Mouse (Mus musculus): ENCODE measurements around the gene Idh3b. TPM values are rescaled to one million over a fixed set of nuclear protein-coding genes. Genes with fewer than 3 reads are reported as not detected.

Idh3b gene
- total RNA-seq (2021) = 100 to 1,000 TPM; 439 to 476 TPM

DNA sequence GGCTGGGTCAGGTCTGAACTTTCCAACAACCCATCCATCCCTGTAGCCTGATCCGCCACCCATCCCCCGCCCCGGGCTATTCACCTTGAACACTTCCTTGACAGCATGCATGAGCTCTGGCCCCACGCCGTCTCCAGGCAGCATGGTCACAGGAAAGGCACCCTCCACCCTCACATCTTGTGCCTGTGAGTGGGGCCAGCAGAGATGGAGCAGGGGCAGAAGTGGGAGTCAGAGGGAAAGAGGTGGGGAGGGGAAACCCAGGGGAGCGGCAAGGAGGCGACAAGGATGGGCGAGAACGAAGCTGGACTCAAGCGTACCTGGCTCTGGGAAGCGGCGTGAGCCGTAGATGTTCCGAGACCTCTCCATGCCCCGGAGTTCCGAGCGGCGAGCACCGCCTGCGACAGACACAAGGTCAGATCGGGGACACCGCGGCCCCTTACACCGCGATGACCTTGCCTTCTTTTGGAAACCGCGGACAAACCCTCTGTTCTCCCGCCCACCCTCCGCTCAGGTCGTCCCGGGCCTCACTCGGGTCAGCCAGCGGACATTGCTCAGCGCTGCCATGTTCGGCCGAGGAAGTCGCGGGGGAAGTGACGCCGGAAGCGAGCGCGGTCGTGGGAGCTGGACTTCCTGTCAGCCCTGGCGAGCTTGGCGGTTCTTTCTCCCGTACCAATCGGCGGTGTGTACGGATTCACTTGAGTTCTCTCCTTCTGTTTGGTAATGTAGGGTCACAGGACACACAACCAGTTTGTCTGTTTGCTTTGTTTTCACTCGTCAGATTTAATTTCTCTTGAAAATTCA, at the start of gene Idh3b:
Gene Idh3b (minus strand): TSS at position 694 of the 801 bp plus-strand sequence.
- DNase-seq = peak; percentile 92

DNA sequence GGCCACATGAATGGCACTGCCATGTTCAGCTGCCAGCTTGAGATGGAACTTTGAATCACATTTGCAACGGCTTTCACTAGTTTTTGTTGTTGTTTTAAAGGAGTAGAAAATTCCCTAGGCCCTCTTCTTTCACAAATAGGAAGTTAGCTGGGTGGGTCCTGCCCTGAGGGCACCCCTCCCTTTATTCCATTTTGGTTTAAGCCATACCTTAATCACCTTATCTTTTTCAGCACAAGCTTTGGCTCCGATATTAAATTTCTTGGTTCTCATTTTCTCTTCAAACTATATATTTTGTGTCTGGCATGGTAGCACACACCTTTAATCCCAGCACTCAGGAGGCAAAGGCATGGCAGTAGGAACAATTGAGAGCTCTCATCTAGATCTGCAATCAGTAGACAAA, 45.2 kb upstream of the Idh3b start:
- no peak for DNase-seq

DNA sequence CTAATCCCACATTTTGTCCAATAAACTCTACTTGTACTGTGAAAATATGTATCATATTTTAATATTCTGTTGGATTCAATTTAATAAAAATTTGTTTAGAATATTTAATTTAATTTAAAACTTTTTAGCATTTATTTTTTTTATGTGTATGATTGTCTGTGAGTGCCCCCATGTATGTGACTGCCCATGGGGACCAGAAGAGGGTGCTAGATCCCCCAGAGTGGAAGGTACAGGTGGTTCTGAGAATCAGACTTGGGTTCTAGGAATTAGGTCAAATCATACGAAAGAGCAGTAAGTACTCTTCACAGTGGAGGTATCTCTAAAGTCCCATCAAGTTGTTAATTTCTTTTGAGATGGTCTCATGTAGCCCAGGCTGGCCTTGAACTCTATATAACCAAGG, 42.7 kb upstream of the Idh3b start:
- DNase-seq = no peak

DNA sequence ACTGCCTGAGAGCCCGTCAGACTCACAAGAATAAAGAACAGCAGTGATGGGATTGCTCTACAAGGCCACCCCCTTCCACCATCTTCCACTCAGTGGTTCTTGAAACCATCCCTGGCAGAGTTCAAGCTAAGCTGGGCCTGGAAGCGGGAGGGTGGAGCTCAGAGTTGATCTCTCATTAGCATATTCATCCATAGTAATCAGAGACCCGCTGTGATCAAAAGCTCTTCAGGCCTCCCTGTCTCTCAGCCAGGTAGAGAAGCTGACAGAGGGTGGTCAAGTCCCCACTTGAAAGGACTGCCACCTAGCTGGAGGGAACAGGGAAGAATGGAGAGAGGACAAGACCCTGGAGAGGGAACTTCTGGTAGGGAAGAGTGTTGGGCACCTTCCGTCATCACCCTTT, 18.7 kb upstream of the Idh3b start:
- no peak for DNase-seq

DNA sequence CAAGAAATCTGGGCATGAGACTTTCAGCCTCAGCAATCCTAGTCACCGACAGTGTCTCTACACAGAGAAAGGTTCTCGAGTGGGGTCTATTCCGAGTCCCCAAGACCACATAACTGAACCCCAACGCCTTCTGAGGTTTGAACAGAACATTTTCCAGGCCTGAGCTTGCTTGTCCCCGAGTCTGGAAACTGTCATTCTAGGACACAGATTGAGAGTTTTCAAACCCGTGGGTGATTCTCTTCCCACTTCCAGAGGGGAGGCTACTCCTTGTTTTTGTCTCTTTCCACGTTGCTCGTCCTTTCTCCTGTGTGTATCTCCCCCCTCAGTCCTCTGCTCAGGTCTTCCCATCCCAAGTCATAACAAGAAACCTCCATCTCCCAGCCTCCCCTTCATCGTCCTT, 13.2 kb upstream of the Idh3b start:
- no peak for DNase-seq

DNA sequence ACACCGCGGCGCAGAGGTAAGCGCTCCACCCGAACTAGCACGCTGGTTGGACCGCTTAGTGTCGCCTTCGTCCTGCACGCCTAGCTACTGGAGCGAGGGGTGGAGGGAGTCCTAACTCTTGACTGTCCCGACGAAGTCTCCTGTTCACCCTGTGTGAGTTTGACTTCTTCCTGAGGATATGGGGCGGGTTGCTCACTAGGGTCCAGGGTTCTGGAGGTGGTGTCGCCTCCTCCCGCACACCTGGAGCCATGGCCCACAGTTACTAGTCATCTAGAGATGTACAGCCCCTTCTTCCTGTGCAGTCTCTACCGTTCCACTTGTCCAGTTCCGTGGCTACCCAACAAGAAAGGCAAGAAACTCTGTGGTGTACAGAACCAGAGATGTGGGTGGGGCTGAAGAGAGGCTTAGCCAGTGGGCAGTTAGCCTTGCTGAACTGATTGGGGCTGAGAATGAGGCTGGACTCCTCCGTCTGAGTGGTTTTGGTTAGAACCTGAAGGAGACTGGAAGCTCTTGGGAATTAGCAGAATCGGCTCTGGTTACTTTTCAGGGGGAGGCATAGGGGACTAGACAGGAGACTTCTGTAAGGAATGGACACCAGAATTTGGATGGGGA, 11.9 kb upstream of the Idh3b start:
- no peak for DNase-seq

DNA sequence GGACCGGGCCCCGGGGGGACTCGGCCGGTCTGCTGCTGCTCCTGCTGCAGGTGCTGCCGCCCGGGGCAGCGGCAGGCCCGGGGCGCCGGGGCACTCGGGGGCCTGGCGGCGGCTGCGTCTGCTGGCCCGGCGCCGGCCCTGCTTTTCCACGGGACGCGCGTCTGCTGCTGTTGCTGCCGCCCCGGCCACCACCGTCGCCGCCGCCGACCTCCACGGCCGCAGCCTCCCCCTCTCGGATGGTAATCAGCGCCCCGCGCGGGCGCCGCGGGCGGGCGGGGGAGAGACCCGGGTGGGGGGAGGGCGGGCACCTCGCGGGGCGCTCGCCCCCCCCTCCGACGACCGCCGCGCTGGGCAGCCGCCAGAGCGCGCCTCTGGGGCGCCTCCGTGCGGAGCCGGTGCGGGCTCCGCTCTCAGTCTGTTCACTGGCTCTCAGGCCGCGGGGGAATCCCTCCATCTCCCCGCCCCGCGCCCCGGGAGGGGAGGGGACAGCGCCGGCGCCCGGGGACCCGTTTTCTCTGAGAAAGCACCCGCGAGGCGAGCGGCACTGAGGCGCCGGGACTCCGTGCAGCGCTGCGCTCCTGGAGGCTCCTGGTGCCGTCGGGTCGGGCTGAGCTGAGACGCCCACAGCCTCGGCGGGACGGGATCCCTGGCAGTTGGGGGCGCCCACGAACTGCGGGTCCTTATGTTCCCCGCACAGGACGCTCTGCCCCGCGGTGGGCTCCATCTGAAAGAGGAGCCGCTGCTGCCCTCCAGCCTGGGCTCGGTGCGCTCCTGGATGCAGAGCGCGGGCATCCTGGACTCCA, 11.2 kb upstream of the Idh3b start:
- peak; percentile 46 for DNase-seq

DNA sequence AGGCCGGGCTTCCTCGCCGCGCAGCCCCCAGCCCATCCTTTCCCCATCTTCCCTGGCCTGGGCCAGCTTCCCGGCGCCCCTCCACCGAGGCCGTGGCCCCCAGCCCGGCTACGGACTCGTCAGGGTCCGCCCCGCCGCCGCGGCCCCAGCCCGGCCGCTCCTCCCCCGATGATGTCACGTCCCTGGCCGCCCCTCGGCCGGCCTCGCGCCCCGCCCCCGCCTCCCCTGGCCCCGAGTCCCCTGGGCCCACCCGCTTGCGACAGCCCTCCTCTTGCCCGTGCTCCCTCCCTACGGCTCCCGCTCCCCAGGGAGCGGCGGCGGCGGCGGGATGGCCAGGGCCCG, 10.6 kb upstream of the Idh3b start, which contains the start of gene Ebf4:
Gene Ebf4 (plus strand): TSS at position 234 of the 342 bp plus-strand sequence.
- DNase-seq = peak; percentile 62

DNA sequence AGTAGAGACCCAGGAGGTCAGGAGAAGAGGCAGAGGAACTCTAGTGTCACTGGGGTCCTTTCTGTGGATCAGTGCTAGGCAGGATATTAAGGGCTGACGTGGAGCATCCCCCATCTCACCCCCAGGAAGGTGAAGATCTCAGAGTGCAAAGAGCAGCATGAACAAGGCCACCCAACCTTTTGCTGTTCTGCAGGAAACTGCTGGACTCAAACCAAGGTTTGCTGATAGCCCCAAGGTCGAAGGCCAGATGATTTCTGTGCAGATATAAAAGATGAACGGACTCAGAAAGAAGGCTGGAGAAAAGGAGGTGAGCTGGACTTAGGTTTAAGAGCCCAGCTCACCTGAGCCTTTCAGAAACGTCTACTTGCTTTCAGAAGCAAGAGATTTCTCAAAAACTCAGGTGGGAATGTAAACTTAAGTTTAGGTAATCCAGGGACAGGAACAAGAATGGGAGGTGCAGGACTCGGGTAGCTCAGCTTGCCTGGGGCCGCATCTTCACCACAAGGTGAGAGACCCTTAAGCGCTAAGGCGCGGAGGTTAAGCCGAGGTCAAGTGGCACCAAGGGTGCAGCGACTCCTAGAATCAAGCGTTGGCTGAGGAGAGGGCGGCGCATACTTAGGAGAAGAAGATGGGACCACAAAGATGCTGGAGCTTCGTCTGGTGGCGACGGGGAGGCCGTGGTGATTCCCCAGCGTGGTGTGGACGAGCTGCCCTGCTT, 10.0 kb upstream of the Idh3b start:
- DNase-seq = no peak

DNA sequence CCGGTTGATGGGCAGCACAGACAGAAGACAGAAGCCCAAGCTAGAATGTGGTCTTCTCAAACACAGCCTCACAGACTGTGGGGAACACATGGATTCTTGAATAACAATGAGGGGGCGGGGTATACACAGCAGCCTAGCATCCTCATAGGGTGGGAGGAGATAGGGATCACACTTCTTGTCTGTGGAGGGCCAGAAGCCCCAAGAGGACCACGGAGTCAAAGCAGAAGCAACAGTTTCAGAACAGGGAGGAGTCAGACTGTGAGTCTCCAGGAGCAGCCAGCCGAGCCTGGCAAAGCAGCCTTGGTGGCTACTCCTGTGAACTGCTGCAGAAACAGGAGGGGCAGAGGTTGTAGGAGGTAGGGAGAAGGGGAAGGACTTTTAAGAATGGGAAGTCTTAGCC, 9.1 kb upstream of the Idh3b start:
- no peak for DNase-seq

DNA sequence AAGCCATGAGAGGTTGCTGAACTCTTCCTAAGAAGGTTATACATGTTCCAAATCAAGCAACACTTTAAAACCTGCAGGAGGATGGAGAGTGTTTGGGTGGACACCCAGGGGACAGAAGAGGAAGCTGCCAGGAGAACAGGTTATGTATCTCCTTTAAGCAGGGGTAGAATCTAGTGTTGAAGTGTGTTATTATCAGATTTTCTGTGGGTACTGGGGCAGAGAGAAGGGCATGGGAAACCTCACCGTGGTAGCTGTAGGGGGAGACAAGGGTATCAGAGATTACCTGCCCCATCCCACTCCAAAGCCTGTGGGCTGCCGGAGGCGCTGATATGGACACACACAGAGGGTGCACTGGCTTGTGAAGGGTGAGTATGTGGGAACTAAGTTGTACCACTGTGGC, 8.7 kb upstream of the Idh3b start:
- no peak for DNase-seq

DNA sequence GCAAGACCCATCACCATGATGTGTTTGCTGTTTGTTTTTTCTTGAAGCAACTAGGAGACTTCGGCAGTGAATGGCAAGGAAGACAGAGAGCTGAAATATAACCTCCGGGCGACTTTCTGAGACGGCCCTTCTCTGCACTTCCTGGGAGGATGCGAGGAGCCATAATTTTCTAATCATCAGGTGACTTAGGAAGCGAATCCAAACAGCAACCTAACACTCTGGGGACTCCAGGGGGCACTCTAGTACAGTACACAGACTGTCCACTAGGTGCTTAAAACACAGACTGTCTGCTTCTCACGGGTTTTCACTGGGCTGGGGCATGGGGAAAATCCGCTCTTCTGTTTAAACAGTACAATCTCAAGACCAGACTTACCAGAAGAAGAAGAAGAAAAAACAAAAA, 7.1 kb upstream of the Idh3b start:
- DNase-seq = peak; percentile 78

DNA sequence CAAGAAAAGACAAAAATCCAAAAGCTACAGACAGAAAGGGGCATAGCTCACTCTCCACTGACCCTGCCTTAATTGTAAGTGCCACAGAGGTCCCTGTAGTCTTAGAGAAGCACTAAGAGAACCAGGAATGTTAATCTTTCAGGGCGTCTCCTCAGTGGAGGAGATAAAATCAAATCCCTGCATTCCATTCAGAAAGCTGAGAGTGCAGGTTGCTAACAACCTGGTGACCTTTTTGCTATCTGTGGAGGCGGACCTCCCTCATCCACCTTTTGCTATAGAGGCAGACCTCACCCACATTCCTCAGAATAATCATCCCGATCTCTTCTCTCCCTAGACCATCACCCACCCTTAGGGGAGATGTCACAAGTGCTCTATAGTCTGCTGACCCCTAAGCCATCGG, 4.7 kb upstream of the Idh3b start:
- DNase-seq = no peak

DNA sequence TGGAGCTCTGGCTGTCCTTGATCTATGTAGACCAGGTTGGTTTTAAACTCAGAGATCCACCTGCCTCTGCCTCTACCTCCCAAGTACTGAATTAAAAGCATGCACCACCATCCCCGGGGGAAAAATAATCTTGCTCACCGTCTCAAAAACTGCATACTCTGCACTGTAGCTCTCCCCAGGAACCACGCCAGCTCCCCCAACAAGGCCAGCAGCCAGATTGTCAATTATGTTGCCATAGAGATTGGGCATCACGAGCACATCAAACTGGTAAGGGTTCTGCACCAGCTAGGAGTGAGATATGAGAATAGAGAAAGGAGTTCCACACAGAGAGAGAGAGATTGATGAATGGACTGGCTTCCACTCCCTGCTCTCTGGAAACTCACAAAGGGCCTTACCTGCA, 3.5 kb downstream of the Idh3b start:
- DNase-seq = no peak

DNA sequence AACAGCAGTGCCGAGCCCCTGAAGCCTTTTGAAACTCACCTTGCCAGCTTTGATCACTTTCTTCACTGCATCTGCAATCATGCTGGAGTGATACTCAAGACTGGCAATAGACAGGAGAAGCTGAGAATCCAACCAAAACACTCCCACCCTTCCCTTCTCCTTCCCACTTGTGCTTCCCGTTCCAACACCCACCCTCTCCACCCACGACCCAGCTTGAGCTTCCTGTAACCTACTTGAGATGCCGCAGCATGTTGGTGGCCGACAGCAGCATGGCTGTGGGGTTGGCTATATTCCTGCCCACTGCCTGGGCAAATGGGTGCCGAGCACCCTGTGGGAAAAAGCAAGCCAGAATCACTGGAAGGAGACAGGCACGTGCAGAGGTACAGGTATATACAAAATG, 4.1 kb downstream of the Idh3b start:
- DNase-seq = no peak

DNA sequence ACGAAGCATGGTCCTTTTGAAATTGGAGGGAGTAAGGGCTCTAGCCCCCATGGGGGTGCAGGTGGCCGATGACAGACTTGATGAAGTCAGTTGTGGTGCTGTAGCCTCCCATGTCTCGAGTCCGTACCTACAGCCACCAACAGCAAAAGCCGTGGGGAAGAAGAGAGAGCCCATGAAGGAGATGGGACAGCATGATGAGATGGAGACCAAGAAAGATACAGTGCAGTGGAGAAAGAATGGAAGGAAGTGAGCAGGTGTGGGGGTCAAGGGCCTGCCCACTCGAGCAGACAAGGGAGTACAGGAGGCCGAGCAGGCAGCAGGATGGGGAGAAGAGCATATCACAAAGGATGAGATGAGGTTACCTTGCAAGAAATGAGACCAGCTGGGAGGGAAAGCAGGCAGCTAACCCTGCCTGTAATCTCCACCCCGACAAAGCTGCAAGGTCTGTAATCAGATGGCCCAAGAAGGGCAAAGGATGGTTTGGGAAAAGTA, 4.7 kb downstream of the Idh3b start:
- no peak for DNase-seq

DNA sequence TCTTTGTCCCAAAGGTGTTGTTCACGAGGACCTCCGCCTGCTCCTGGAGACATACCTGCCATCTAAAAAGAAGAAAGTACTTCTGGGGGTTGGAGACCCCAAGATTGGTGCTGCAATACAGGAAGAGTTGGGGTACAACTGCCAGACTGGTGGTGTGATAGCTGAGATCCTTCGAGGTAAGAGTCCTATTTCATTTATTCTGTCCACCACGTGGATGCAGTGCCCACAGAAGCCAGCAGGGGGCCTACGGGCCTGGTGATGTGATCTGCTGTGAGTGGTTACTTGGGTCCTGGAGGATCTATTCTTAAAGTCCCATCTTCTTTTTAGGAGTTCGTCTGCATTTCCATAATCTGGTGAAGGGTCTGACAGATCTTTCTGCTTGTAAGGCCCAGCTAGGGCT, 8.7 kb downstream of the Idh3b start:
- peak; percentile 73 for DNase-seq

DNA sequence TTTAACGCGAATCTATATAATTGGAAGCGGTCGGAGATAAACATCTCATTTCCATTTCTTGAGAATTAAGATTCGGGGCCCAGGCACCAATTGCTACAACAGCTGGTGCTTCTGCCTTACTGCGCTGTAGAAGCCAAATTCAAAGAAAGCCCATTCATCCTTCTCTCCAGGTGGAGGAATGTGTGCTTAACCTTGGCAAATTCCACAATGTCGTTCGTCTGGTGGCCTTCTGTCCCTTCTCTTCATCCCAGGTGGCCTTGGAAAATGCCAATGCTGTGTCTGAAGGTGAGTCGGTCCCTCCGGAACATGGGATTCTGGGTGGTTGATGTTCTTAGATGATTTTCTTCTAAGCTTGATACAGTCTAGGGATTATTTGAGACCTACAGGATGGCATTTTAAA, 9.5 kb downstream of the Idh3b start:
- no peak for DNase-seq

DNA sequence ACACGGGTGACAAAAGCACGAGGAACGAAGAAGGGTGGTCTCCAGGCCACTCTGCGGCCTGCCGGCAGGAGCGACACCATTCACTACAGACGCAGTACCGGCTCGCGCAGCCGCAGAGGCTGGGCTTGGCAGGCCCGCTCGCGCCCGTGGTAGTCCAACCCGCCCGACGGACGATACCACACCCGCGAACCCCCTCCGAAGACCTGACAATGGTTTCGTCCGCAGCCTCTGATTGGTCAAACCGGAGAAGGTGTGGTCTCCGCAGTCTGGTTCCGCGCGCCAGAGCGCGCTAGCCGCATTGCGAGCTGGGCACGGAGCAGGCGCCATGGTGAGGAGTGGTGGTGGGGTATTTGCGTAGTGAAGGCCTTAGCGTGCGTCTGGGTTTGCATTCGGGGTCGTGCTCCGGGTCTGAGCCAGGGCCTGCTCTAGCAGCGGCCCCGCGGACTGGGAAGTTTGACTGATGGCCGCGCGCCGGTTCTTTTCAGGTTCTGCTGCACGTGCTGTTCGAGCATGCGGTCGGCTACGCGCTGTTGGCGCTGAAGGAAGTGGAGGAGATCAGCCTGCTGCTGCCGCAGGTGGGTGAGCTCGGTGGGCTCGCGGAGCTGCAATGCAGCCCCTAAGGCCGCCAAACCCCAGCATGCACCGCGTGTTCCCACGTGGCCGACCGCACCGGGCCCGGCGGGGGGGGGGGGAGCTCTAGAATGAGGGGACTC, 10.0 kb downstream of the Idh3b start, which contains the start of gene Nop56:
Gene Nop56 (plus strand): TSS at position 282 of the 713 bp plus-strand sequence.
- peak; percentile 100 for DNase-seq

DNA sequence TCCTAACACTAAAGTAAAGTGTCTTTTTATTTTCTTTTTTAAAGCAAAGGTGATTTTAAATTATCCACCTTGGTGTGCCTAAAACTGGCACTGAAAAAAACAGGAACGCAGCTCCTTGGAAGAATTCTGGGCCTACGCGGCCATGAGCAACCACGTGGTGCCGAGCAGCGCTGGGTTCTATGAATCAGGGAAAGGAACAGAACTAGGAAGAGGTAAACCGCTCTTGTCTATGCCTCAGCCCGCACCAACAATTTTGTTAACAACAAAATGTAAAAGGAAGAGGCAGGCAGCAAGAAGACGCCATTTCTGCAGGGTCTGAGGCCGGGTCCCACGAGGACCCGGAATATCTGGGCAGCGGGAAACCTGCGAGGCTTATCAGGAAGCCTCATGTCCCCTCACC, 10.6 kb downstream of the Idh3b start:
- no peak for DNase-seq

DNA sequence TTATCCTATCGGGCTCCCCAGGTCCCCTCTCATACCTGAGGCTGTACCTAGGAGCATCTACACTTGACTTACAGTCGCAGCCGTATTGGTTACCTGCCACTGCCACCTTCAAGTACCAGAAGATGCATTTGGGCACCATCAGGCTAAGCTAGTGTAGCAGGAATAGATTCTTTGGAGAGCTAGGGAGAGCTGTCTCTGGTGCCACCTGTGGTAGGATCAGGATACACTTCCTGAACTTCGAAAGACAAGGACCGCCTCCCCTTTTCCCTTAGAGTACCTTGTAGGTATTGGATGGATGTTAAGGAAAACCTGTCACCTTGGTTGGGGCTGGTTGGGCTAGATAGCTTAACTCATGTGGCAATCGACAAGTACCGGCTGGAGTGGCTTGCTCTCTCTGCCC, 16.3 kb downstream of the Idh3b start:
- no peak for DNase-seq

DNA sequence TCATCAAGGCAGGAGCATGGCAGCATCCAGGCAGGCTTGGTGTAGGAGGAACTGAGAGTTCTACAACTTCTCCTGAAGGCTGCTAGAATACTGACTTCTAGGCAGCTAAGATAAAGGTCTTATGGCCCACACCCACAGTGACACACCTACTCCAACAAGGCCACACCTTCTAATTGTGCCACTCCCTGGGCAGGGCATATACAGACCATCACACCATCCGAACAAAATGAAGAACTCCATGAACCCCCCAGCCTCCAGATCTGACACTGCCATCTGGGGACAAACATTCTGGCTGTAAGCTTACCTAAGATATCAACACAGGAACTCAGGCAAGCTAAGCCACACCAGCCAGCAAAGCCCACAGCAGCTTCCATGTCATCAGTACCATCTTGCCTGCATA, 18.8 kb downstream of the Idh3b start:
- DNase-seq = no peak
